Mouse (Mus musculus) frontal cortex, postnatal 25 days (tissue): ENCODE data around the gene Dcdc2b.

Experiments
- DNase-seq, 2 experiments: peaks; one replicate each; pipeline ENCODE4 v3.0.0; 2022; ENCODE audit warnings: low spot score in 2 of 2

The Dcdc2b gene

DNA sequence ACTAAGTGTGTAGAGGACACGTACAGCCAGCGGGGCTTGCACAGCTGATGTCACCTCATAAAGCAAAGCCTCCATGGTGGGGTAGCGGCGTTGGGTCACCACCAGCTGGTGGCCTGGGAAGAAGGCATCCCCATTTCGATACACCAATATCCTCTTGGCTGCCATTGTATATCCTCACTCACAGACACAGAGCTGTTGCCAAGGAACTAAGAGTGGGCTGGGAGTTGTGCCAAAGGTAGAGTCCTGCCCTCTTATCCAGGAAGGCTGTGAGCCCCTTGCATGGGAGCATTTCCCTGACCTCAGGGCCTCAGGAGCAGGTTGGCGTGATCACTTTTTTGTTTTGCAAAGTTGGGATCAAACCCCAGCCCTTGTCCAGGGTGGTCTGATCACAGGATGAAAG lies at the start of gene Dcdc2b:
Gene Dcdc2b, minus strand, starts transcription at position 165 of the 400 bp plus-strand sequence.
- no peak for DNase-seq

DNA sequence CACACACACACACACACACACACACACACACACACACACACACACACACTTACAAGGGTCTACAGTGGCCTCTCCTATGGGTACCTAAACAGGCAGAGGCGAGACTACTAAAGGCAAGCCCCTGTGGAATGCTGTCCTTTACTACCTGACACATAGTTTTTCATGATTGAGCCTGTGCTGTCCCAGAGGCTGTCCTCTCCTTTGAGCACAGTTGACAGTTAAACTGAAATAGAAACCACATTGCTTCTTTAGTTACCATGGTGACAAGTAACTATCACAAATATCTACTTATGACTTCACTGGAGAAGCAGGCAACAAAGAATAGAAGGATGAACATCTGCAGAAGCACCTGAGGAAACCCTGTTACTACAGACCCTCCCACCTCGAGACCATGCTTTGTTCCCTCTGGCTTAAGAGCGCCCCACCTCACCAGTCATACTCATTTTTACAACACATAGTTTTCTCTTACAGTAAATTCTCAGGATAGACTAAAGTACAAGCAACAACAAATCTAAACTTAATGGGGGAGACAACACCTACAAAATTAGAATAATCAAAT lies 48.3 kb upstream of the Dcdc2b start:
- no peak for DNase-seq

DNA sequence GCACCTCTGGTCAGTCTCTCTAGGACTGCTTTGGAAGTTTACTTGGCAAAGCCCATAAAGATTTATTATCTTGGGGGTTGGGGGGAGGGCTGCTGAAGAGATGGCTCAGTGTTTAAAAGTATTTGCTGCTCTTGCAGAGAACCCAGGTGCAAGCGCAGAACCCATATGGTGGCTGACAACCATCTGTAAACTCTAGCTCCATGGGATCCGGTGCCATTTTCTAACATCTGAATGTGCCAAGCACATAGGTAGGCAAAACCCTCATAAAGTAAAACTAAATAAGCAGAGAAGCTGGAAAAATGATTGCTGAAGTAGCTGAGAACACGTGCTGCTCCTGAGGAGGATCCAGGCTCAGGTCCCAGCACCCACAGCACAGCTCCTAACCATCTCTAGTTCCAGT lies 47.5 kb upstream of the Dcdc2b start:
- DNase-seq: no peak

DNA sequence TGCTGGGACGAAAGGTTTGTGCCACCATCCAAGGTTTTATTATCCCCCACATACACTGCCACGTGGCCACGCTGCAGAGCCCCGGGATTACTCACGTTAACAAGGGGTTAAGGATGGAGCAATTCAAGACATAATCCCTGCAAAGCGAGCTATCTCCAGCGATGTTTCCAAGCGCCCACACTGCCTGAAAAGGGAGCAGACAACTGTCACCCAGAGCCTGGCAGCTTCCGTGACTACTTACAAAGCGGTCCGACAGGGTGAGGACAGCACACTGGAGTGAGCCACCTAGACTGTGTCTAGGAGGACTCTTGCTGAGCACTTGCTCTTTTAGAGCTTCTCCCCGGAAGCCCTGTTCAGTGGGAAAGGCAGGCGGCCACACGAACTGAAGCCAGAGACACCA lies 40.7 kb upstream of the Dcdc2b start:
- no peak for DNase-seq

DNA sequence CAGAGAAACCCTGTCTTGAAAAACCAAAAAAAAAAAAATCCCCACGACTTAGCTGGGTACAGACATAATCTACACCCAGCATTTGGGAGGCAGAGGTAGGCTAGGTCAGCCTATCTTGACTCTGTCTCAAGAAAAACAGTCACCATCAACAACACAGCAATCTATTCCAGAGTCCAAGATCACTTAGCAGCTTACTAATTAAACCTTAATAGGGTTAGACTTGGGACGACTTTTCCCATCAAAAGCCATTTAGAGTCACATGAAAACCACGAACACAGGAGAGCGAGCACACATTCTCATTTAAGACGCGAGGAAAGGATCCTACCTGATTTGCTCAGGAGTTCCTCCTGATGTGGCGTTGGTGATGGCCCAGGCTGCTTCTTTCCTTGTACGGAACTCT lies 36.3 kb upstream of the Dcdc2b start:
- no peak for DNase-seq

DNA sequence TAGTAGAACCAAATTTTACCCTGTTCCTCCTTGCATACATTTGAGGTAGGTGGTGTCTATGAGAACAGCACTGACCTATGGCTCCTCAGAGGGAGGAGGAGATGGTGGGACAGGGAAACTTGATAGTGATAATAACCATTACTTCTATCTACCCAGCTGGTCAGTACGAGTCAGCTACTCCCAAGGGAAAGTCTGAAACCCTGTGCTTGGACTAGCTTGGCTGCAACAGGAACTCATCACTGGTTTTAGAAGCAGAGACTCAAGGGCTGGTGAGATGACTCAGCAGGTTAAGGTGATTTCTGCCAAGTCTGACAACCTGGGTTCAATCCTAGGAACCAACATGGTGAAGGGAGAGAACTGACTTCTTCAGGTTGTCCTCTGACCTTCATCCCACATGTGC lies 34.6 kb upstream of the Dcdc2b start:
- no peak for DNase-seq

DNA sequence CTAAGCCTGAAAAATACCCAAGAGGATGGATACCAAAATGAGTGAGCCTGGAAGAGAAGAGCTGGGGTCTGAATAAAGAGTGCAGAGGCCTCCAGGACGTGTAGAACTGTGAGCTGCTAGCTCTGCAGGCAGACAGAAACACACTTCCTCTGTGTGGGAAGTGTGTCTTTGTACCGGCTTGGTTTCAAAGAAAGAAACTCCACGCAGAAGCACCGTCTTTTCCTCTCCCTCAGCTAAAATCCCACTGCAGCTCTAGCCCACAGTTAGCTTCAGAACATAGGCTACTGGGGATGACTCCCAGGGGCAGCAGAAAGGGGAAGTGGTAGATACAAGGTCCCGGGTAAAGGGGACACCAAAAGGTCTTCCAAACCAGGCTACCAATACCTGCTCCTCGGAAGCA lies 31.1 kb upstream of the Dcdc2b start:
- DNase-seq: no peak

DNA sequence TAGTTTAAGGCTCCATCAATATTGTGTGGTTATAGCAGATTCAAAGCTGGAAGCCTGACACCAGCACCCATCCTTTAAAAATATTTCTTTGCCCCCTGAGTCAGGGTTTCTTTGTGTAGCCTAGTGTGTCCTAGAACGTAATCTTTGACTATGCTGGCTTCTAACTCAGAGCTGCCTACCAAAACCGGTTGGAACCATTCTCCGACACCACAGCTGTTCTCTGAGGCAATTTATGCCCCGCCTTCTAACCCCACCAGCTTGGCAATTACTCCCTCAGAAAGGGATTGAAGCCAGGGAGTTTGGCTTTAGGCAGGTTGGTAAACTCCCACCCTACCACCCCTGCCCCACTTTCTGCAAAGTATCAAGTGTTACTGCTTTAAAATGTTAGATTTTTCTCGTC lies 27.7 kb upstream of the Dcdc2b start:
- DNase-seq: no peak

DNA sequence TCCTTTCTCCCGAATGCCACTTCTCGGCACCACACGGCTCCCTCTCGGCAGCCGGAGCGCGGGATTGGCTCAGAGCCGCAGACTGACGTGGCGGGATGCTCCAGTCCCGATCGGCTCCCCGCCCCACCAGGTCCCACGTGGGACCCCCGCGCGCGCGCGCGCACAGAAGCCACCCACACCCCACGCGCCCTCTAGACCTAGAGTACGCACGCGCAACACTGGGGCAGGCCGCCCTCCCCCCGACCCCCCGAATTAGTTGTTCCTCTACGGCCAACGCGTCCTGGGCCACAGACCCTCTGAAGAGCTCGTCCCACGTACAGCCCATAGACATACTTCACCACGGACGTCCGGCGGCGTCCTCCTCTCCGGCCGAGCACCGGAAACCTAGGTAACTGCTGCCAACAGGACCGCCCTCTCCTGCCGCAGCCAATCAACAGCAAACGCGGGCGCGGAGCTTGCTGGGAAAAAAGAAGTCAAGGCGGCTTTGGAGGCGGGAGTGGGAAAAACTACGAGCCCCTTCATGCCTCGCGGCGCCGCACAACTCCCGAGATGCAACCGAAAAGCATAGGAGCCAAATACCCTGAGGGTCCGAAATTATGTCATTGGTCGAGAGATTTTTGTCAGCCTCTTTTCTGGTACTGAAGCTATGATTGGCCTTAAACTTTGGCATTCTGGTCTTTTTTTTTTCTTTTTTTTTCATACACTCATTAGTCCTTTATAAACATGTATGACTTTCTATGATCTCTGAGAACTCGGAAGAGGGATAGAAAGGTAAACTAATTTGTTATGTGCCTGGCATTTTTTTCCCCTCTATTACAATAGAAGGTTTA lies 26.8 kb upstream of the Dcdc2b start, which contains the start of gene Txlna:
Gene Txlna, minus strand, starts transcription at position 428 of the 830 bp plus-strand sequence.
- DNase-seq: peak; percentile 94 to 96

DNA sequence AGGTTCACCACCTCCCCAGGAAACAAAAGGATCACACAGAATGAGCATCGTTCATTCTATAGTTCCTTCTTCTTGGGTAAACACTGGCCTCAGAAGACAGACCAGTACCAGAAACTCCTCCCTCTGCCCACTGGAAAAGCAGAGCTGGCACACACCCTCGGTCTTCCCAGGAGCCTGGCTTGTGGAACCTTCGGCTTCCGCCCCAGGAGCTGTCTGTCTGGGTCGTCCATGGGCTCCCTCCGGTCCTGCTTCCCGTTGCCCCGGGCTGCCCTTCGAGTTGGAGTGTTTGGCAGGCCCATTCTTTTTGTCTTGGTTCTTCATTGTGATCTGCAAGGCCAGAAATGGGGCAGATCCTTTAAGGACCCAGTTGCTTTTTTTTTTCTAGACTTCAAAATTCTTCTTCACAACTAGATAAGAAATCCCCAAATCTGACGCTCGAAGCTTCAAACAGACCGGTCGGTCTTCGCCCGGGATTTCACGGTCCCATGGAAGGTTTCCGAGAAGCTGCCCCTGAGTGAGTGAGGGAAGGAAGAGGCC lies 26.1 kb upstream of the Dcdc2b start:
- DNase-seq: no peak

DNA sequence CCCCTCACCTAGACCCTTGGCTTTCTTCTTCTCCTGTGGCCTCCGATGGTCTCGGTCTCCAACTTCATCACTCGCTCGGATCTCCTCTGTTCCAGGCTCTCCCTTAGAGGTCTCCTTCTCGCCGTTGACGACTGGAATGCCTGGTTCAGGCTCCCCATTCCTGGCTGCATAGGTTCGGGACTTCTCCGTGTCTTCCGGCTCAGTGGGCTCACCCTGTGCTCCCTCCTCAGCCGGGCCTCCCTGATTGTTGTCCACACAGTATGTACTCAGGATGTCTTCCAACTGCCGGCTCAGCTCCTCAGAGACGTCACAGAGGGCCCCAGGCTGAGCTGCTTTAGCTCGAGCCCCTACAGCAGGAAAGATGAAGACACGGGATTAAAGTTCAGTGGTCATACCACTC lies 25.2 kb upstream of the Dcdc2b start:
- DNase-seq: no peak

DNA sequence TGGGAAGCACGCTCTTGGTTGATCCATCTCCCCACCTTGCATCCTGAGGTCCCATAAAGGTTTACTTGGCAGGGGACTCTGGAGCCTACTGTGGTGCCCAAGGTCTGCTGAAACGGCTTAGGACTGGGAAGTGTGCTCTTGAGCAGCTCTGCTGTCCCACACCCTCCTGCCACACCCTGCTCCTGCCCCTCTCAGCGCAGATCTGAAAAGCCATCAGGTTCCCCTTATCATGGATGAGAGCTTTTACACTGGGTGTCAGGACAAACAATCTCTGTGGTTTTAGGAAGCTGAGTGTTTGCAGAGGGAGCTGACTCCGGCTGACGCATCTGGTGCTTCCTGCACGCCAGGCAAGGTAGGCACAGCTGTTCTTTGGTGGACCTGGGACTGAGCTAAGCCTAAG lies 19.8 kb upstream of the Dcdc2b start:
- DNase-seq: no peak

DNA sequence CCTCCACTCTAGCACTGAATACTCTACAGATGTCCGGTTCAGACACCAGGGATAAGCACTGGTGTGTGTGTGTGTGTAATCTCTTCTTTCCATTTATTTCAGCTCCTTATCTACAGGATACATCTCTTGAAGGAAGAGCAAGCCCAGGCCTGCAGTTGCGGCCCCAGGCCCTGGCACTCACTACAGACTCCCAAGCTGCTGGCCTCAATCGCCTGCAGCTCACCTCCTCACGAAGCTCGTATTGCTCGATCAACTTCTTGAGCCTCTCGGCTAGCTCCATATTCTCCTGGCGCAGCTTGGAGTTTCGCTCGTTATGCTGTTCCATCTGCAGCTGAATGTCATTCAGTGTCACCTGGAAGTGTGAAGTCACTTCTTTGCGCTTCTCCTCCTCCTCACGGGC lies 17.8 kb upstream of the Dcdc2b start:
- DNase-seq: no peak

DNA sequence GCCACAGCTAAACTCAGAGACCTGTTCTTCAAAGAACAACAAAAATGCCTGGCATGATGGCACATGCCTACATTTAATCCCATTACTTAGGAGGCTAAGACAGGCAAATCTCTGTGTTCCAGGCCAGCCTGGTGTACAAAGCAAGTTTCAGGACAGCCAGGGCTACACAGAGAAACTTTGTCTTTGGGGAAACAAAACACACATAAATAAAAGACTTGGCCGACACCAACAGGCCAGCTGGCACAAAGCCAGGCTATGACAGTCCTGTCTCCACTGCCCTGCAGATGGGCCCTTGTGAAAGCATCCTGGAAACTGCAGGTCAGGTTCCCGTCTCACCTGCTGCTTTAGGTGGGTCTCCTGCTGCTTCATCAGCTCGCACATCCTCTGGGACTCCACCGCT lies 16.9 kb upstream of the Dcdc2b start:
- DNase-seq: no peak

DNA sequence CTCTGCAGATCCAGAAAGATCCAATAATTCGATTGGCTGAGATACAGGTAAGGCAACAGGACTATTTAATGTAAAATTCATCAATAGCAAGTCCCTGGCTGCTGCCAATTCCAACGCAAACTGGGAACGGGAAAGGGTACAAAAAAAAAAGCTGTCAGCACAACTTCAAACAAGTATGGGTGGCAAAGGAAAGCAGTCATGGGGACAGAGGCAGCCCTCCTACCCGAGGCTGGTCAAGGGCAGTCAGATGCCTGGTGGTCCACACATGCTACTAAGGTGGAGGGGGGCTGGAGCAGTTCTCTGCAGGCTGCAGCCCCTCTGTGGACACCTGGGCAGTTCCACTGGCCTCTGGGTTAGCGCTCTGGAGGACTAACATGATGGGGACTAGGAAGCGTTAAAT lies 12.0 kb upstream of the Dcdc2b start:
- no peak for DNase-seq

DNA sequence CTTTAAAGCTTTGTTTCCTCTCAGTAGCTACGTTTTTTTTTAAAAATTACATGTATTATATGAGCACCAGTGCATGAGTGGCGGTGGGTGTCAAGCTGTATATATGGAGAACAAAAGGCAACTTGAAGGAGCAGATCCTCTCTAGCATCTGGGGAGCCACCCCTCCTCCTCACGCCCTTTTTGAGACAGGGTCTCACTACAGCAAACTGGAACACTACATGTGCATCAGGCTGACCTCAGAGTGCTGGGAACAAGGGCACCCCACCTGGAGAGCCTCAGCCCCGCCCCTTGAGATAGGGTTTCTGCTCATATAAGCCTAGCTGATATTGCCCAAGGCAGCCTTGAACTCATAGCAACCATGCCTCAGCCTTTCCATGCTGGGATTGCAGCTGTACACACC lies 11.4 kb upstream of the Dcdc2b start:
- DNase-seq: no peak

DNA sequence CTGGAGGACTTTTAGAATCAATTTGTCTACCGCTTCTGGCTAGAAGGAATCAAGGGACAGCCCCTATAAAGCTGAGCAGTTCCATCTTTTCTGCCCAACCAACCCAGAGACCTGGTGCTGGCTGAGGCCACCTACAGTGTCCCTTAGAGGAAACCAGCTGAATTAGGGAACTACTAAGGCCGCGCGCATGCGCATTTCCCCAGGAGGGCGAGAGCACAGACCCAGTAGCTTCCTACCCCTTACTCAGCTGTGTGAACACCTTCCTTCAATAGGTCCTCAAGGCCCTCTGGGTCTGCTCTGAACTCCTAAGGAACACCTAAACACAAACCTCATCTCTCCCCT lies 10.9 kb upstream of the Dcdc2b start:
- DNase-seq: no peak

DNA sequence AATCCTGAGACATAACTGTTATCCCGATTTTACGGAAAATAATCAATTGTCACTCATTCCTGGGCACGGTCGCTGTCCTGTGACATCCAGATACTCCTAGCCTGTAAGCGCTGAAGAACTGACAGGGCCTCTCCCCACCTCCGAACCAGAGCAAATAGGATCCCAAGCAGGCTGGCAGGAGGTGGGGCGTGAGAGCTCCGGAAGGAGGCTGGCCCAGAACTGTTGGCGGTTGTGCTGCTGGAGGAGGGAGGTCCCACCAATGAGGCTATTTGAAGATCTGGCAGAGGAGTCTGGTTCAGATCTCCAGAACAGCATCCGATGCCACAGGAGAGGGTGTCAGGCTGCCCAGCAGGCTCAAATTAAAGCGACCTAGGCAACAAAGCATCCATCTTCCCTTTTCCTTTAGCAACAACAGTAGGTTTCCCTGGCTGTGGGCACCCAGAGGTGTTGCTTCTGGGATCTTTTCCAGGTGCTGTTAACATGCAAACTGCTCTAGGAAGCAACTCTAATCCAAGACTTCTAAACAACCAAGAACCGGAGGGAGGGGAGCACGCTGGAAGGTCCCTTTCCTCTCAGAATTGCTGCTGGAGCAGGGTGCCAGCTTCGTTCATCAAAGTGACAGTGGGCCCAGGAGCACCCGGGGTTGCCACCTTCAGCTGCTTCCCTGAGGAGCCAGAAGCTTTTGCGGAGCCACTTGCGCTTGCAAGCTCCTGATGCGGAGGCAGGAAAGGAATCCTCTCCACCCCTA lies 10.4 kb upstream of the Dcdc2b start:
- peak; percentile 73 to 80 for DNase-seq

DNA sequence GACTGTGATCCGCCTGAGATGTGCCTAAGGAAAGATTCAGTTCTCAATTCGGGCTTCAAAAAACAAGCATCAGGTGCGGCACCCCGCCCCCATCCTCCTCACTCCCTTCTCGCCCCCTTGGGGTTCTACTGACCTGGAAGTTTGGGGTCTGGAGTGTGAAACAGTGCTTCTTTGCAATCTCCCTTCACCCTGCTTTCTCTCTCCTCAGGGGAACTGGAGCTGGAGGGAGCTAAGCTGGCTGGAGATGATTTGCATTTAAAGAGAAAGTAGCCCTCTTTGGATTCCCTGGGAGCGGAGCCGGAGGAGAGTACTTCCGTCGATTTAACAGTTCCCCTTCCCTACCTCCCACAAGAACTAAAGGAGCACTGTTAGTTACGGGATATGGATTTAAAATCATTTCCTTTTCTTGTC lies 9.6 kb upstream of the Dcdc2b start, which contains the start of gene Ccdc28b:
Gene Ccdc28b, minus strand, starts transcription at position 267 of the 411 bp plus-strand sequence.
- DNase-seq: peak; percentile 34 to 52

DNA sequence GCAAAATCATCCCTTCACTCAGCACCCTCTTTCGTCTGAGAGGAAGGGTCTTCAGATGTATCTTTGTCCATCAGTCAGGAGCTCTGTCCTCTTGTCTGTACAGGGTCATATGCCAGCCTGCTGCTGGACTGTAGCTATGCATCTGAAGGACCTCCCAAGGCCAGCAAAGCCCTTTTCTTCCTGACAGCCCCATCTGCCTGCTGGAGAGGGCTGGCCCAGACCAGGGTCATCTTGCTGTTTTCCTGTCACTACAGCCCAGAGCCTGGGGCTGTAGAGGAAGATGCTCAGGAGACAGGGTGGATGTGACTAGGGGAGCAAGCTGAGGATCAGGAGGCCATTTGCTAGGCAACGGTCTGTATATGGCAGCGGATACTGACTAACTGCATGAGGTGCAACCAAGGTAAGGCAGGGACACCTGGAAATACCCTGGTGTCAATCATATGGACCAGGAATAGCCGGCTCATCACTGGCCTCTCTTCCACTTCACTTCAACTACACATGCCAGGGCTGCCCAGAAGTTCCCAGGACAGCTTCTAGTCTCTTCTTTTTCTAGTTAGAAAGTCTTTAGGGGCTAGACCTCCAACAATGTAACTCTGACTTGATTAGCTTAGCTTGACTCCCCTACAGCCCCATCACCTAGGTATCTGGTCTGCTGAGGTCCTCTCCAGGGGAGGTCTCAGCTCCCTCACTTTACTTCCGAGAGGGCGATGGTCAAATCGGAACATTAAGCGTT lies 8.9 kb upstream of the Dcdc2b start:
- DNase-seq: no peak

DNA sequence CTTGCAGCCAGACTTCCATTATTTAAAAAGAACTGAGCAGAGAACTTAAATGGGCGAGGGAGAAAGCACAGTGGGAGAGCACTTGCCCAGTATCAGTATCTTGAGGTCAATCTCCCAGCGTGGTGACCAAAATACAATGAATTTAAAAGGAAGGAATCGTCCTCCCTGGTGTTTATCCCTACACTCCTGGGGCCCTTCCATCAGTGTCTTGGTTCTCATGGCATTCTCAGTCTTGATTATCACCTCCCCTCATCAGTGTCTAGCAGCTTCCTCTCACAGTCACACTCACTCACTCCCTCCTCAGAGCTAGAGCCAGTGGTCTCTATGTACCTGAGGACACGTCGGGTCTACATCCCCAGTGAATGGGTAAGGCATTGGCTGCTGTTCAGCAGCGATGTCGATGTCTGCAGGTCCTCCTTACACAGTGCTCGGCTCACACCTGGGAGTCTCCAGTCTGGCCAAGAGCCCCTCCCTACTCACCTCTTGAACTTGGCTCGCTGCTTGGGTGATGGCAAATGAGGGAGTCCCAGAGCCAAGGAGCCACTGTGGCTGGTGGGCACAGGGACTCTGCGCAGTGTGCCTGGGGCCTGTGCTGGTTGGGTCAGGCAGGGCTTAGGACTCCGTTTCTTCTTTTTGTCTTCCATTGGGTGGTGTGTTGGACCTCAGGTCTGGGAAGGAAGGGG lies 8.2 kb upstream of the Dcdc2b start:
- no peak for DNase-seq
